Comparison of ENCODE assay signal across 16 mouse cellular contexts in genomic region chr11:102890096-102890495, GRCm38 (mm10). TPM values are rescaled to one million over a fixed set of nuclear protein-coding genes. Genes with fewer than 3 reads are reported as not detected.
"Had no signal": no experiment of that assay in that cellular context is flagged by ENCODE, and none has a peak within 500 bp of the region (broad histone marks: within the 10 kb centered on the region; RNA-seq: fewer than 3 reads in every experiment).

No protein-coding gene starts in this region.

- H3K27ac ChIP-seq: left cerebral cortex, adult 2 months; limb, embryonic 10.5 days; midbrain, embryonic 15.5 days; neural tube, embryonic 13.5 days had no signal

- H3K4me3 ChIP-seq: left cerebral cortex, adult 2 months; limb, embryonic 10.5 days; liver, embryonic 12.5 days; midbrain, embryonic 15.5 days; neural tube, embryonic 13.5 days had no signal

- H3K9ac ChIP-seq: liver, embryonic 12.5 days; midbrain, embryonic 15.5 days; neural tube, embryonic 13.5 days had no signal

- H3K9me3 ChIP-seq: limb, embryonic 10.5 days; liver, embryonic 12.5 days; midbrain, embryonic 15.5 days; neural tube, embryonic 13.5 days had no signal

- DNase-seq: kidney, adult 8-10 months; lung, adult 18-20 months; right cerebral cortex, postnatal 14 days; thymus, postnatal 36 days had no signal

- H3K36me3 ChIP-seq: limb, embryonic 10.5 days; liver, embryonic 12.5 days; midbrain, embryonic 15.5 days; neural tube, embryonic 13.5 days had no signal

- H3K4me2 ChIP-seq: liver, embryonic 12.5 days; midbrain, embryonic 15.5 days; neural tube, embryonic 13.5 days had no signal

- ATAC-seq: intestine, postnatal 0 days; liver, embryonic 12.5 days; midbrain, embryonic 15.5 days had no signal

RNA-seq across cellular contexts. Expression of gene Fam187a, which starts 5.1 kb away (rescaled TPM):
- total RNA-seq: left cerebral cortex, adult 2 months; megakaryocyte-erythroid progenitor cell, adult 5-6 weeks; monocyte, adult 5-6 weeks had no signal
- polyA plus RNA-seq: intestine, postnatal 0 days; kidney, embryonic 16.5 days; limb, embryonic 10.5 days; limb, embryonic 14.5 days; liver, embryonic 12.5 days; midbrain, embryonic 15.5 days; neural tube, embryonic 13.5 days; spleen, adult 2 months; thymus, postnatal 0 days had no signal

RNA-seq across cellular contexts. Expression of gene Ccdc103, which starts 9.1 kb away (rescaled TPM):
- total RNA-seq: megakaryocyte-erythroid progenitor cell, adult 5-6 weeks; monocyte, adult 5-6 weeks had no signal
- polyA plus RNA-seq: spleen, adult 2 months had no signal

RNA-seq across cellular contexts. Expression of gene Gfap, which starts 10.6 kb away (rescaled TPM):
- total RNA-seq: monocyte, adult 5-6 weeks had no signal

RNA-seq across cellular contexts. Expression of gene Kif18b, which starts 34.8 kb away (rescaled TPM):
- total RNA-seq: left cerebral cortex, adult 2 months; monocyte, adult 5-6 weeks had no signal
